ENCODE assay signal across 27 mouse cellular contexts in the genomic region with DNA sequence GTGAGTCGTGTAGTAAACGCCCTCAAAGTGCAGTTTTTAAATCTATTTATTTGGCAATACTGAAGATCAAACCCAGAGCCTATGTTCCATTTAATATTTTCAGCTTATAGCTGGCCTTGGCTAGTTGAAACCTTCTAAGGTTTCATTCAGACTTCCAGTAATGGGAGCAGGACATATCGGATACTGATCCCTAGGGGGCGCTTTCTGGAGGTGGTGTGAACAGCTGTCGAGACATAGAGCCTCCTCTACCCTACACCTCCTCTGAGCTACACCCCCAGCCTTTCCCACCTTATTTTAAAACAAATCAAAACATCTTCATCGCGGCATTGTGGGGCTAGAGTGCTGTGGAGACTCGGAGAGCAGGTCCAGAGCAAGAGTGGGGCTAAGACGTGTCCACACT. TPM values are rescaled to one million over a fixed set of nuclear protein-coding genes. Genes with fewer than 3 reads are reported as not detected.
A peak's percentile ranks its signal among the peaks of the same experiment; 100 is the strongest.
DNase-seq lines count a peak whose midpoint lies in the region; ATAC-seq and TF ChIP-seq lines count a peak whose summit lies in the region.
"Had no signal": no experiment of that assay in that cellular context is flagged by ENCODE, and none has a peak within 500 bp of the region (broad histone marks: within the 10 kb centered on the region; RNA-seq: fewer than 3 reads in every experiment).

No protein-coding gene starts in this region.

- no peaks in the 10 kb centered on the region for H3K27me3 ChIP-seq in liver, postnatal 0 days (ENCODE audit: insufficient read depth, low read length)
- no peaks in the 10 kb centered on the region for H3K27me3 ChIP-seq in liver, embryonic 12.5 days (replicated peaks)
- peaks cover 3% of the 10 kb centered on the region for H3K27me3 ChIP-seq in CH12.LX (replicated peaks)
- no peaks in the 10 kb centered on the region for H3K27me3 ChIP-seq in small intestine, adult 2 months (ENCODE audit: control insufficient read depth, insufficient read depth, low read length)
- H3K27me3 ChIP-seq in midbrain, postnatal 0 days (ENCODE audit: insufficient read depth, low read length), result no peaks in the 10 kb centered on the region
- H3K27me3 ChIP-seq: embryonic facial prominence, embryonic 13.5 days; forebrain, embryonic 13.5 days; heart, embryonic 13.5 days; limb, embryonic 15.5 days; Patski had no signal

- H3K4me3 ChIP-seq in liver, postnatal 0 days (ENCODE audit: low read depth, low read length), result no peak overlapping the region
- no peak overlapping the region for H3K4me3 ChIP-seq in liver, embryonic 12.5 days
- no peak overlapping the region for H3K4me3 ChIP-seq in CH12.LX (replicated peaks in 1 of 3; ENCODE audit: low read depth in 2 of 3, low read length in 2 of 3, poor library complexity in 1 of 3)
- no peak overlapping the region for H3K4me3 ChIP-seq in small intestine, adult 2 months (ENCODE audit: low read depth, low read length)
- no peak overlapping the region for H3K4me3 ChIP-seq in midbrain, postnatal 0 days (ENCODE audit: low read depth, low read length)
- H3K4me3 ChIP-seq: embryonic facial prominence, embryonic 13.5 days; erythroblast, embryonic 14.5 days; forebrain, embryonic 13.5 days; heart, embryonic 13.5 days; limb, embryonic 15.5 days; midbrain, embryonic 10.5 days had no signal

- TF ChIP-seq RAD21 in CH12.LX (IDR thresholded peaks at IDR 0.05; ENCODE audit: low read depth, low read length), result no peak

- ATAC-seq in liver, postnatal 0 days, result no peak
- ATAC-seq in liver, embryonic 12.5 days, result no peak
- no peak for ATAC-seq in midbrain, postnatal 0 days (ENCODE audit: low FRiP score)
- ATAC-seq: forebrain, embryonic 13.5 days; midbrain, embryonic 16.5 days; Patski had no signal

- H3K9ac ChIP-seq in liver, postnatal 0 days (replicated peaks), result no peak overlapping the region
- no peak overlapping the region for H3K9ac ChIP-seq in liver, embryonic 12.5 days
- no peak overlapping the region for H3K9ac ChIP-seq in CH12.LX (ENCODE audit: insufficient read depth, low read depth)
- no peak overlapping the region for H3K9ac ChIP-seq in midbrain, postnatal 0 days (replicated peaks; ENCODE audit: low read length, poor library complexity, severe bottlenecking)
- H3K9ac ChIP-seq: embryonic facial prominence, embryonic 13.5 days; forebrain, embryonic 13.5 days; heart, embryonic 13.5 days; limb, embryonic 15.5 days had no signal

- H3K4me1 ChIP-seq in liver, postnatal 0 days (ENCODE audit: insufficient read depth), result no peaks in the 10 kb centered on the region
- no peaks in the 10 kb centered on the region for H3K4me1 ChIP-seq in liver, embryonic 12.5 days
- H3K4me1 ChIP-seq in CH12.LX (ENCODE audit: control insufficient read depth in 1 of 2, insufficient read depth in 2 of 2), result peaks cover 0 to 6% of the 10 kb centered on the region in 2 experiments; a peak in 2 of 4 replicates
- no peaks in the 10 kb centered on the region for H3K4me1 ChIP-seq in small intestine, adult 2 months (ENCODE audit: control insufficient read depth, insufficient read depth, insufficient read length, low read length)
- no peaks in the 10 kb centered on the region for H3K4me1 ChIP-seq in midbrain, postnatal 0 days (ENCODE audit: insufficient read depth, low read length)
- H3K4me1 ChIP-seq: embryonic facial prominence, embryonic 13.5 days; forebrain, embryonic 13.5 days; limb, embryonic 15.5 days had no signal

- TF ChIP-seq POLR2A in CH12.LX (IDR thresholded peaks at IDR 0.05; ENCODE audit: low read depth, low read length), result no peak
- TF ChIP-seq POLR2A in small intestine, adult 2 months (IDR thresholded peaks at IDR 0.05; ENCODE audit: low read depth, low read length), result no peak

- dilution Hi-C loops in CH12.LX (cut with MboI; ENCODE audit: extremely low pct_ligation_motif_present, extremely low pct_unique_long_range_greater_than_20kb, low sequenced_read_pairs), result no loop called here

- WGBS in liver, postnatal 0 days (ENCODE audit: insufficient replicate concordance), result 60% methylated on average over 9 of the region's 9 CpGs
- WGBS in liver, embryonic 12.5 days (ENCODE audit: insufficient replicate concordance), result 49% methylated on average over 9 of the region's 9 CpGs
- WGBS in small intestine, adult 2 months, result 72% methylated on average over 9 of the region's 9 CpGs
- 66% methylated on average over 9 of the region's 9 CpGs for WGBS in midbrain, postnatal 0 days

- no peak for DNase-seq in liver, postnatal 0 days
- DNase-seq in CH12.LX (ENCODE audit: extremely low read depth) (no peak), ES-CJ7 (ENCODE audit: low read depth, low spot score) (peak; percentile 39)
- no peak for DNase-seq in midbrain, postnatal 0 days (ENCODE audit: low spot score)
- DNase-seq in adrenal gland, postnatal 25 days, result no peak
- DNase-seq: adrenal gland, adult 2 months; cerebellum, adult 18-20 months; cerebellum, postnatal 25 days; embryo, embryonic 11 days; gastrocnemius, postnatal 10 days; heart, adult 11 months; heart, postnatal 14 days; kidney, adult 18-20 months; layer of hippocampus, adult 9-11 months; left cerebral cortex, postnatal 4 days; lung, adult 2 months; lung, postnatal 4 days had no signal

- in situ Hi-C loops in CH12.LX (cut with MboI; ENCODE audit: low pct_ligation_motif_present, low pct_unique_long_range_greater_than_20kb, low sequenced_read_pairs), result no loop called here

- H3K36me3 ChIP-seq in liver, postnatal 0 days (replicated peaks; ENCODE audit: insufficient read depth, low read length), result no peaks in the 10 kb centered on the region
- no peaks in the 10 kb centered on the region for H3K36me3 ChIP-seq in liver, embryonic 12.5 days
- no peaks in the 10 kb centered on the region for H3K36me3 ChIP-seq in CH12.LX (replicated peaks in 1 of 2; ENCODE audit: control insufficient read depth in 1 of 2, insufficient read depth in 1 of 2, low read length in 1 of 2)
- H3K36me3 ChIP-seq in small intestine, adult 2 months (ENCODE audit: control insufficient read depth, insufficient read depth, low read length), result peaks cover 9% of the 10 kb centered on the region; the same call in 1 of the 2 replicates
- no peaks in the 10 kb centered on the region for H3K36me3 ChIP-seq in midbrain, postnatal 0 days (ENCODE audit: insufficient read depth, low read length)
- H3K36me3 ChIP-seq: embryonic facial prominence, embryonic 13.5 days; heart, embryonic 13.5 days; limb, embryonic 15.5 days; midbrain, embryonic 10.5 days had no signal

- H3K9me3 ChIP-seq in liver, postnatal 0 days (ENCODE audit: low read length), result no peaks in the 10 kb centered on the region
- no peaks in the 10 kb centered on the region for H3K9me3 ChIP-seq in liver, embryonic 12.5 days (replicated peaks)
- H3K9me3 ChIP-seq in CH12.LX (replicated peaks; ENCODE audit: low read length), result no peaks in the 10 kb centered on the region
- no peaks in the 10 kb centered on the region for H3K9me3 ChIP-seq in midbrain, postnatal 0 days (ENCODE audit: low read length)
- H3K9me3 ChIP-seq: embryonic facial prominence, embryonic 13.5 days; forebrain, embryonic 13.5 days; heart, embryonic 13.5 days; limb, embryonic 15.5 days; midbrain, embryonic 10.5 days had no signal

- TF ChIP-seq CTCF in liver, postnatal 0 days (IDR thresholded peaks at IDR 0.05; ENCODE audit: low read depth), result peak; percentile 20; the same call in 1 of the 2 replicates
- peak in 1 of 2 experiments; percentile 62; a peak in 2 of 4 replicates for TF ChIP-seq CTCF in CH12.LX (conservative IDR thresholded peaks at IDR 0.05 in 1 of 2, IDR thresholded peaks at IDR 0.05 in 1 of 2; ENCODE audit: low read depth in 2 of 2, low read length in 2 of 2)
- peak; percentile 19; the same call in 1 of the 2 replicates for TF ChIP-seq CTCF in small intestine, adult 2 months (IDR thresholded peaks at IDR 0.05; ENCODE audit: extremely low read depth, insufficient read length, insufficient replicate concordance, low read depth, low read length)
- no peak for TF ChIP-seq CTCF in midbrain, postnatal 0 days (IDR thresholded peaks at IDR 0.05)

- no peak overlapping the region for H3K4me2 ChIP-seq in liver, postnatal 0 days (ENCODE audit: low read depth, low read length)
- no peak overlapping the region for H3K4me2 ChIP-seq in liver, embryonic 12.5 days
- peak overlapping the region; percentile 3; the same call in 1 of the 2 replicates for H3K4me2 ChIP-seq in CH12.LX (ENCODE audit: insufficient read depth, low read depth, poor library complexity, severe bottlenecking)
- no peak overlapping the region for H3K4me2 ChIP-seq in midbrain, postnatal 0 days (ENCODE audit: low read depth, low read length, poor library complexity, severe bottlenecking)
- H3K4me2 ChIP-seq: embryonic facial prominence, embryonic 13.5 days; forebrain, embryonic 13.5 days; heart, embryonic 13.5 days; limb, embryonic 15.5 days had no signal

- no peak overlapping the region for H3K27ac ChIP-seq in liver, postnatal 0 days (ENCODE audit: low read depth)
- H3K27ac ChIP-seq in liver, embryonic 12.5 days, result no peak overlapping the region
- H3K27ac ChIP-seq in CH12.LX (ENCODE audit: insufficient read depth, low read depth), result no peak overlapping the region
- H3K27ac ChIP-seq in small intestine, adult 2 months (ENCODE audit: insufficient read depth, low read depth, low read length), result no peak overlapping the region
- H3K27ac ChIP-seq in midbrain, postnatal 0 days (ENCODE audit: low read depth, low read length), result no peak overlapping the region
- H3K27ac ChIP-seq: embryonic facial prominence, embryonic 13.5 days; forebrain, embryonic 13.5 days; heart, embryonic 13.5 days; limb, embryonic 15.5 days; midbrain, embryonic 10.5 days had no signal

- H3K79me2 ChIP-seq in CH12.LX (replicated peaks; ENCODE audit: control insufficient read depth, extremely low read depth, insufficient read depth, poor library complexity, severe bottlenecking), result no peaks in the 10 kb centered on the region

- no peak for TF ChIP-seq EP300 in liver, postnatal 0 days (IDR thresholded peaks at IDR 0.05; ENCODE audit: low read depth)
- no peak for TF ChIP-seq EP300 in CH12.LX (IDR thresholded peaks at IDR 0.05; ENCODE audit: low read length)

TF ChIP-seq in CH12.LX, 34 proteins besides CTCF, POLR2A, EP300 and RAD21:
- TF ChIP-seq JUND (conservative IDR thresholded peaks at IDR 0.05; ENCODE audit: low read depth, low read length), result no peak
- TF ChIP-seq NELFE (IDR thresholded peaks at IDR 0.05; ENCODE audit: low read depth, low read length), result 0 out of 2 replicates have a peak, but pooled peaks have one; percentile 11

RNA-seq across cellular contexts. Expression of a gene that starts 7.5 kb away (rescaled TPM):
- 0.12 TPM in 1 of 2 replicates, not detected in the other for polyA plus RNA-seq in liver, postnatal 0 days (2015; fragmentation: Nextera tagmentation; extraction: Ambion mirVana)
- polyA plus RNA-seq in liver, embryonic 12.5 days (2016; fragmentation: Nextera tagmentation; extraction: Ambion mirVana), result 0.33 and 0.35 TPM in 2 replicates
- total RNA-seq in CH12.LX (2012; rRNA removed) (0.13 and 0.30 TPM in 2 replicates), CH12.LX (2014; rRNA removed) (0.23 and 0.27 TPM in 2 replicates)
- polyA plus RNA-seq in CH12.LX (2012; ENCODE audit: insufficient read length, low read depth), result 0.21 and 0.59 TPM in 2 replicates
- polyA plus RNA-seq in small intestine, adult 2 months (2012; rRNA removed), result 76.2 and 221 TPM in 2 replicates
- total RNA-seq in midbrain, postnatal 0 days (2014; rRNA removed), result 1.1 and 1.2 TPM in 2 replicates
- polyA plus RNA-seq in midbrain, postnatal 0 days (2015; fragmentation: Nextera tagmentation; extraction: Ambion mirVana), result 0.43 and 0.87 TPM in 2 replicates
- not detected in 2 replicates for total RNA-seq in adrenal gland, postnatal 25 days (2021)
- polyA plus RNA-seq: erythroblast, embryonic 14.5 days had no signal

Comparison
In these comparisons a context has a peak if more than half of its experiments do, and no peak if none do; other contexts are left out.
1. RNA of a gene that starts 7.5 kb away (polyA plus RNA-seq): 76.2 to 221 TPM in small intestine, adult 2 months; 0.43 to 0.87 TPM in midbrain, postnatal 0 days, 0.33 to 0.35 TPM in liver, embryonic 12.5 days, 0.21 to 0.59 TPM in CH12.LX and 0.12 TPM in liver, postnatal 0 days; every median in the first group is over 10 times any median in the second.